Mouse (Mus musculus): ENCODE data around the gene Hephl1.
"Not testable (repeated sequence)": the region's sequence is repeated elsewhere in the genome, so short reads cannot be mapped to it uniquely, and the experiment has no call there.

Gene Hephl1

GRCm38 (mm10) chr9:15112008-15112407 is at the start of gene Hephl1:
Hephl1 (minus strand) TSS chr9:15112108.
- no peak for DNase-seq

DNA sequence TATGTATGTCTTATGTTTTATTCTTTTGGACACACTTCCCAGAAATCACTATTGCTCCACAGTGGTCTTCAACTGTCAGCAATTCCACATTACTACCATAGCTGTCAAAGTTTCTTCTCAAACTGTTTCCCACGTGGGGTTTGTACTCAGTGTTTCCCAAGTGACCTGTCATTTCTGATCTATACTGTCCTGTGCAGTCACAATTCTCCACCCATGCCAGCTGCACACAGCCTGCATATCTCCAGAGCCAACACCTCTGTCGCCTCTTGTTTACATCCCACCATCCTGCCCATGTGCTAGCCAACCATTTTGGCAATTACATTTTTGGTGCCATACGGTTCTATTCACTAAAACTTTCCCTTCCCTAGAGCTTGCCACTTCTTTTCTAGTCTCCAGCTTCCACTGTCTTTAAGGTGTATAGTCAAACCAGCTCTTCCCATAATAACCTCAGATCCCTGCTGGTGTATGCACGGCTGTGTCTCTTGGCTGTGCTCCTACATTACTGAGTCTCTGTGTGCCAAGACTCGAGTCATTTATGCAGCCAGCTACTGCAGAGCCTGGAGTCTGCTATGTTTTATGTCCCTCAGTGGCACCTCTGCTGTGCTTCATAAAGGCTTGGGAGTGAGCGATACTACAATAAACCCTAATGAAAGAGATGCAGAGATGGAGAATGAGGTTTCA is 37.5 kb upstream of the Hephl1 start:
- no peak for DNase-seq

GRCm38 (mm10) chr9:15140546-15140945 is 28.6 kb upstream of the Hephl1 start:
- no peak for DNase-seq

GRCm38 (mm10) chr9:15125897-15126296 is 14.0 kb upstream of the Hephl1 start:
- no peak for DNase-seq

GRCm38 (mm10) chr9:15122431-15122830 is 10.5 kb upstream of the Hephl1 start:
- no peak for DNase-seq

DNA sequence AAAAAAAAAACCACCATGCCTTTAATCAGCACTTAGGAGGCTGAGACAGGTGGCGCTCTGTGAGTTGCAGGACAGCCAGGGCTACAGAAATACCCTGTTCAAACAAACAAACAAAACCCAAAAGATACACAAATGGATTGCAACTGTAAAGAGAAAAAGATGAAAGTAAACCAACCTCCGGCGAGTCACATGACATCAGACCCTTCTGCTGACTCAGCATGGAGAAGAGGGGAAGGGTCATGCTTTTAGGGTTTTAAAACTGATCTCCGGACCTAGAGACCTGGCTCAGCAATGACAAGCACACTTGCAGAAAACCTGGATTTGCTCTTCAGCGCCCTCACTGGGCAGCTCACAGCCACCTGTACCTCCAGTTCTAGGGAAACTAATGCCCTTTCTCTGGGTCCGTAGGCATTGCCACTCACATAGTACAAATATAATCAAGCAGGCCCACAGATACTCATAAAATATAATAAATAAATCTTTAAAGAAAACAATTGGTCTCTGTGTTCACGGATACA is 9.0 kb upstream of the Hephl1 start:
- DNase-seq, result no peak

DNA sequence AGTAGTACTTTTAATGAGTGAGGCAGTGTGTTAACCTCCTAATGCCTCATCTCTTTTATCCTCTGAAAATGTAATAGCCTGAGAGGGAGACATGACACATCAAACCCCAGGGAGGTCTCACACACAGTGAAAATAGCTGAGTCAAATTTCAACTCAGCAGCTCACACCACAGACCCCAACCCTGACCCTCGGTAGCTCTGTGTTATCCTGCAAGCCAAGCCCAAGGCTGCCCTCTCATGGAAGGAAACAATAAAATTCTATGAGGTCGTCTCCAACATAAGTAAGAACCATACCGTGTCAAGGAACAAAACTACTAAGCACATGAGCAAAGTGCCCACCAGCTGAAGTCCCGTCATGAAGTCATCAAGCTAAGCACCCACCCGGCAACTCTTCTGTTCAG is 8.3 kb upstream of the Hephl1 start:
- no peak for DNase-seq

GRCm38 (mm10) chr9:15119515-15119914 is 7.6 kb upstream of the Hephl1 start:
- DNase-seq, result no peak

- DNase-seq, result no peak
Observed at GRCm38 (mm10) chr9:15116165-15116564, 4.3 kb upstream of the Hephl1 start.

DNA sequence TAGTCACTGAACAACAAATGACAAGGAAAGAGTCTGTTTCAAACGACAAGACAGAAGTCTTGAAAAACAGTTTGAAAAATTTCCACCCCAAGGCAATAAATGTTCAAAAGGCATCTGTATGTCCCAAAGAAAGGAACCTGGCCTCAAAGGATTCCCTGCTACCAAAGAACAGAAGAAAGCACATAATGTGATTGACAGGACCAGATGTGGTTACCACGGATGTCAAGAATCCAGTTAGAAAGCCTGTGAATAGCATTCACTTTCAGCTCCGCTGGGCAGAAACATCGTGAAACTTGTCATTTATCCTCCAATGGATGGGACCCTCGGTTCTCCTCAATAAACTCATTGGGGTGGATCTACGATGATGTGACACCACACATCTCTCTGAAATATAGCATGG is 2.2 kb upstream of the Hephl1 start:
- DNase-seq, result no peak

- no peak for DNase-seq
Observed at GRCm38 (mm10) chr9:15108101-15108500, 3.8 kb downstream of the Hephl1 start.

DNA sequence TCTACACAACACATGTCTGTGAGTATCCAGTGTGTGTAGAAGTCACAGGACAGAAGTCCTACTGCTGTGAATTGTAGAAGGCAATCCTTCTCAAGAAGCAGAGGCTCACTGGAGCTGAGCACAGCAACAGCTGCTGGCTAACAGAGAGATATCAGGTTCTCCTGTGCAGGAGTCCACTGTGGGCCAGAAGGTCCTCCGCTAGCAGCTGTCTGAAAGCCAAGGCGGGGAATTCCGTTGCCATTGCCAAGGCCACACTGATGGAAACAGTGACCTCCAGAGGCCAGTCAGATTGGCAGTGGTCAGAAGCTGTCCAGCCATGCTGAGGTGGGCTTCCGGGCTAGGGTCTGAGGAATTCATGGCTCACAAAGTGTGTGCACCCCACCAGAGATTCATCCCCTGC is 6.8 kb downstream of the Hephl1 start:
- DNase-seq, result no peak

DNA sequence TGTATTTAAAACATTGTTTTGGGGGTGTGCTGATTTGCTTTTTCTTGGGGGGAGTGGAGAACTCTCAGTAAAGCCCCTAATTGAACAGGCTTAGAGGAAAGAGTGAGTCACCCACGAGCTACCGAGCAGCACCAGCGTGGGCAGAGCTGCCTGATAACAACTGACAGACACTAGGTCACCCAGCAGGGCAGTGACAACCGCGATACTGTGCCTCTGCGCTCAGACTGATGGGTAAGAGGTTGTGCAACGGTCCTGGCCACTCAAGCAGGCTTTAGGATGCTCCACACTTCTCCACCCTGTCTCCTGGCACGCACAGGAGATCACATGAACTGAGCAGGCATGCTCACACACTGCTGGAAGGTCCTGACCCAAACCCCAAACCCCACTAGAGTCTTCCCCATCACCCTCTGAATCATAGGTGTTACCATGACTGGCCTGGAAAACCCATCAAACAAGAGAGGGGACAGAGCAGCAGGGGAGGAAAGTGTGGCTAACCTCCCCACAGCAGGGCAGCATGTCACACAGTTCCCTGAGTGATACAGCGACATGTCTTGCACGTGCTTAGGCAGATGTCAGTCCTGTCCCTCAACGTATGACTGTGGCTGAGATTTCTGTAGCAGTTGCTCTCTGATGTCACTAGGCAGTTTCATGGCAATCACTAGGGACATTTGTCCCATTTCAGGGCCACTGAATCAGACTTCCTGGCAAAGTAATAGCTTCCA is 8.2 kb downstream of the Hephl1 start:
- no peak for DNase-seq

DNA sequence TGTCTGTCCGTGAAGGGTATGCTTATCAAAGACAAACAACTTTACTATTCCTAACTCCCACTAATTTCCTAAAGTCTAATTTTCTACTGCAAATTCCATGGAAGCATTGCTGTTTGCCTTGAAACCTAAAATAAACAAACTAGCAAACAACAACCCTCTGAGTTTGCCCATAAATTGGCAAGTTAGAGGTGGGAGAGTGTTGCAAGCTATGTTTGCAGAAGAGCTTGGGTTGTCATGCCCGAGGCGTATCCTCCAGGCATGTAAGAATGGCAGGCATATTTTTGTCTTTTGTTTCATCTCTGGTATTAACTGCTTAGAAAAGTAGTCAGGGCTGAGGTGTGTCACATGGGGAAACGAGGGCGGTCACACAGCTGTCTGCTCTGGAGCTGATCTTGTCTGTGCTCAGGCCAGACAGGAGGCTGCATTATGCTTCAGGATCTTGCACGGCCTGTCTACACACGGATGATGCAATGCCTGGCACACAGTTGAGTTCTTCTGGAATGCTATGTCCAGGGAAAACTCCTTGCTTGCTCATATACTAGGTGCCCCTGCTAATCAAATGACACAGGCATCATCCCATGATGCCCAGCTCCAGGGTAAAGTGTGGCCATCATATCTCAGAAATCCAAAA is 10.3 kb downstream of the Hephl1 start:
- DNase-seq, result no peak

DNA sequence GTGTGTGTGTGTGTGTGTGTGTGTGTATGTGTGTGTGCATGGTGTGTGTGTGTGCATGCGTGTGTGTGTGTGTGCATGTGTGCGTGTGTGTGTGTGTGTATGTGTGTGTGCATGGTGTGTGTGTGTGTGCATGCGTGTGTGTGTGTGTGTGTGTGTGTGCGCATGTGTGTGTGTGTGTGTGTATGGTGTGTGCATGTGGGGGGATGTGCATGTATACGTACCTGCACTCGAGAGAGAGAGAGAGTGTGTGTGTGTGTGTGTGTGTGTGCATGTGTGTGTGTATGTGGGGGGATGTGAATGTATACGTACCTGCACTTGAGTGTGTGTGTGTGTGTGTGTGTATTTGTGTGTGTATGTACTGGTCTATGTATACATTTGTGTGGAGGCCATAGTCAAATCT is 13.5 kb downstream of the Hephl1 start:
- not testable (repeated sequence) for DNase-seq

- no peak for DNase-seq
Observed at GRCm38 (mm10) chr9:15097172-15097571, 14.7 kb downstream of the Hephl1 start.

- no peak for DNase-seq
Observed at GRCm38 (mm10) chr9:15096161-15096560, 15.7 kb downstream of the Hephl1 start.

DNA sequence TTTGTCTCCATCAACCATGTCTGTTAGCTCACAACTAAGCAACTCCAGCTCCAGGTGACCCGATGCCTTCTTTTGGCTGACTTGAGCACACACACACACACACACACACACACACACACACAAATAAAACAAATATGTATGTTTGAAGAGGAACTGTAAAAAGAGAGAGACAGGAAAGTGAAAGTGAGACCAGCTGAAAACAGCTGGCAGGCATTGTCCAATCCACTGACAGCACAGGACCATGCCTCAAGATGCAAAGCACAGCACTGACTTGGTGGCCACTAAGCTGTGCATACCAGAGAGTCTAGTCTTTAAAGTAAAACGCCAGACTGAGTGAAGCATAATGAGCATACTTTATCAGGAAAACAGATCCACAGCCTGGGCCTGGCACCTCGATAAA is 16.7 kb downstream of the Hephl1 start:
- DNase-seq, result no peak

GRCm38 (mm10) chr9:15068686-15069295 is 43.1 kb downstream of the Hephl1 start:
- DNase-seq, result no peak

- DNase-seq, result no peak
Observed at GRCm38 (mm10) chr9:15067995-15068685, 43.8 kb downstream of the Hephl1 start.

DNA sequence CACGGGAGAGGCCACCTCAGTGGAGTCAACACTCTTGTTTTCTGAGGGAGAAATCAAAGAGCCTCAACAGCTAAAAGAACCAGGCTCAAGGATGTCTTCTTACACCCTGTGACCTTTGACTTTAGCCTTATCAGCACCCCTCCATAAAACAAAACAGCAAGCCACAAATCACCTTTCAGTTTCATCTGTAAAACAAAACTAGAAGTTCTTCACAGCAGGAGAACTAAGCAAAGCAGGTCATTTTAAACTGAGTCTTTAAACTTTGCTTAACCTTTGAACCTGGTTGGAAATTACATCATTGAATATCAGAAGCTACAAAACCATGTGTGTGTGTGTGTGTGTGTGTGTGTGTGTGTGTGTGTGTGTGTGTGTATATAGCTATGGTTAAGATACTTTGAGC is 47.7 kb downstream of the Hephl1 start:
- DNase-seq, result no peak

DNA sequence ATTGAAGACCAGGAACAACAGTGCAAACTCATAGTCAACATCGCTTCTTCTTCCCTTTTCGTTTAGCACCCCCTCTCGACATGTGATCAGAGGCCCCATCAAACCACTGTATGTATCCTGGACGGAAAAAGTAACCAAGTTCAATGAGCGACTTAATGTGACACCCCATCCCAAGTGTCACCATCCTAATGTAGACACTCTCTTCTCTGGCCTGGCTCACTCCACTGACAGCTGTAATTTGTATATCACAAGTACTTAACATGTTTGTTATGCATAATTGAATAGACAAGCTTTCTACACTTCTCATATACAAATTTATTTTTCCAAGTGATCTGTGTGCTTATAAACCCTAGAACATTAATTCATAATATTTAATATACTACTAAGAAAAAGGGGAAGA is 51.1 kb downstream of the Hephl1 start:
- no peak for DNase-seq

DNA sequence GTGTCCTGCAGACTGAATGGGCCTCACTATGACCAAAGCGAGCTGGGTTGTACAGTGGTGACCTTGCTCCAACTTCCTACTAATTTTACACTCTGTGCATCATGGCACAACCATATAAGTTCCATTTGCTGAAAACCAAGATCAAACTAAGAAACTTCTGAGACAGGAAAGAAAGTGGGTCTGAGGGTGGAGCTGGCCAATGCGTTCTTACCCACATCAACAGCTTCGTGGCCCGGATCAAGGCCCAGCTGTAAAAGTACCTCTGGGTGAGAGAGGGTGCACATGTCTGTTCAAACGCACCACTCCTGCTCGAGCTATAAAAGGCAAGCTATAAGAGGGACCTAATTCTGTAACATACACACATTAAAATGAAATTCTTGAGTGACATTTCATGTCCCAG is 51.9 kb downstream of the Hephl1 start:
- DNase-seq, result no peak
